Mouse (Mus musculus) thymus, adult 2 months (tissue): ENCODE results near the gene Olfr283. TPM values are rescaled to one million over a fixed set of nuclear protein-coding genes. Genes with fewer than 3 reads are reported as not detected.
"Not testable (repeated sequence)": the region's sequence is repeated elsewhere in the genome, so short reads cannot be mapped to it uniquely, and the experiment has no call there.

Experiments
- DNase-seq: peaks from one replicate; pipeline ENCODE4 v3.0.0; 2021
- H3K27ac ChIP-seq: fragments of 200-500 bp; 2 replicates; pipeline ENCODE4 v1.5.1; 2012; ENCODE audit warnings: low read length, control low read depth; ENCODE audit not compliant: control insufficient read depth, insufficient read depth
- H3K27me3 ChIP-seq: fragments of 200-500 bp; 2 replicates; pipeline ENCODE4 v1.6.1; 2012; ENCODE audit warnings: mild to moderate bottlenecking, low read length, moderate library complexity, mixed read lengths; ENCODE audit not compliant: control insufficient read depth, insufficient read depth
- H3K36me3 ChIP-seq: fragments of 200-500 bp; 2 replicates; pipeline ENCODE4 v1.6.1; 2012; ENCODE audit warnings: mild to moderate bottlenecking, low read length, moderate library complexity; ENCODE audit not compliant: control insufficient read depth, insufficient read depth
- H3K4me1 ChIP-seq: fragments of 200-500 bp; replicated peaks from 2 replicates; pipeline ENCODE4 v1.6.1; 2012; ENCODE audit warnings: low read length; ENCODE audit not compliant: control insufficient read depth, insufficient read depth
- H3K4me3 ChIP-seq: fragments of 200-500 bp; 2 replicates; pipeline ENCODE4 v1.5.1; 2012; ENCODE audit warnings: mild to moderate bottlenecking, low read length, control low read depth, moderate library complexity; ENCODE audit not compliant: control insufficient read depth, insufficient read depth
- CTCF ChIP-seq: fragments of 200-500 bp; IDR thresholded peaks from 2 replicates; pipeline ENCODE4 v1.5.1; 2012; ENCODE audit warnings: mild to moderate bottlenecking, control low read depth, low read length, moderate library complexity, borderline replicate concordance; ENCODE audit not compliant: control insufficient read depth, poor library complexity, insufficient read depth; ENCODE audit errors: extremely low read depth
- POLR2A ChIP-seq: fragments of 200-500 bp; IDR thresholded peaks from 2 replicates; pipeline ENCODE4 v1.6.1; 2012; ENCODE audit warnings: mild to moderate bottlenecking, low read length, control low read depth, moderate library complexity; ENCODE audit not compliant: control insufficient read depth, poor library complexity, insufficient read depth; ENCODE audit errors: extremely low read depth
- WGBS: fragments of 180-500 bp; shearing (Covaris S2); methylation state at CpG from one replicate; pipeline ENCODE4 v1.1.7; 2018; 5-methylcytosine and 5-hydroxymethylcytosine counted together
- polyA plus RNA-seq: library from polyadenylated mRNA; depleted of rRNA; stranded (reverse); fragments of >200 nt; gene quantifications from 2 replicates; pipeline ENCODE4 v1.2.3, GENCODE M21; 2012; rRNA removed

Gene Olfr283
- not detected in 2 replicates for polyA plus RNA-seq

DNA sequence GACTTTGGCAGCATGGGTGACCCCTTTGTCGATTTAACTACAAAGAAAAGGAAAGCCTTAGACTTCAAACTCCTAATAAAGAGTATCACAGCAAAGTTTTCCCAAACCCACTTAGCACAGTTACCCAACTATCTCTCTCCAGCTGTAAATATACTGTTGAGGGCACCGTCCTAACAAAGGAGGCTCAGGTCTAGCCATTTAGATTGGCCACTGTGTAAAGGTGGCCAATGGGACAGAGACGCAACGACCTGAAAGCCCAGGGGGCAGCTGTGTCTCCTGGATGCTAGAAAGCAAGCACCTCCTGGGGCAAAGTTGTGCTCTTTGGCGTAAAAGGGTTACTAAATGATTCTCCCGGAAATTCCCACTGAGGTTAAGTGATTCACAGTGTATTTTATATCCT, at the start of gene Olfr283:
Gene Olfr283, minus strand, starts transcription at position 101 of the 400 bp plus-strand sequence.
- WGBS, result 89% methylated on average over 6 of the region's 6 CpGs
- TF ChIP-seq CTCF, result no peak
- TF ChIP-seq POLR2A, result no peak
- no peak for DNase-seq
- H3K27ac ChIP-seq, result no peak within 1 kb of the TSS
- H3K4me1 ChIP-seq, result no peaks in the 10 kb centered on the region
- no peaks in the 10 kb centered on the region for H3K27me3 ChIP-seq
- H3K4me3 ChIP-seq, result no peak within 1 kb of the TSS
- no peaks in the 10 kb centered on the region for H3K36me3 ChIP-seq

DNA sequence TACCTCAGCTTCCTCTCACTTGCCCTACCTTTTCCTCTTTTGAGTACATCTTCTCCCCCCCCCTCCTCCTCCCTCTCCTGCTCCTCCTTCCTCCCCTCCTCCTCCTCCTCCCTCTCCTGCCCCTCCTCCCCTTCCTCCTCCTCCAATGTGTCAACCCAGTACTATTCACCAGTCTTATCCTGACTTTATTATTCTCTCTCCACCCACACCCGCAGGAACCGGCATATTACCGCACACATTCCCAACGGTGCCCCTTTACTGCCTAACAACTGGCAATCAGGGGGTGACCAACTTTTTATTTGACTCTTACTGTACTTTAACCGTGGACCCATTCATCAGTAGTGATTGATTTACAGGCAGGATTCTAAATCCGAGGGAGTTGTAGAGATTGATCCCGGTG, 44.4 kb upstream of the Olfr283 start:
- no peak for DNase-seq
- H3K36me3 ChIP-seq, result no peaks in the 10 kb centered on the region
- no peak for TF ChIP-seq POLR2A
- no peak for TF ChIP-seq CTCF
- H3K4me1 ChIP-seq, result no peaks in the 10 kb centered on the region
- H3K27ac ChIP-seq, result no peak overlapping the region
- H3K27me3 ChIP-seq, result no peaks in the 10 kb centered on the region
- WGBS, result 87% methylated on average over 7 of the region's 7 CpGs
- no peak overlapping the region for H3K4me3 ChIP-seq

DNA sequence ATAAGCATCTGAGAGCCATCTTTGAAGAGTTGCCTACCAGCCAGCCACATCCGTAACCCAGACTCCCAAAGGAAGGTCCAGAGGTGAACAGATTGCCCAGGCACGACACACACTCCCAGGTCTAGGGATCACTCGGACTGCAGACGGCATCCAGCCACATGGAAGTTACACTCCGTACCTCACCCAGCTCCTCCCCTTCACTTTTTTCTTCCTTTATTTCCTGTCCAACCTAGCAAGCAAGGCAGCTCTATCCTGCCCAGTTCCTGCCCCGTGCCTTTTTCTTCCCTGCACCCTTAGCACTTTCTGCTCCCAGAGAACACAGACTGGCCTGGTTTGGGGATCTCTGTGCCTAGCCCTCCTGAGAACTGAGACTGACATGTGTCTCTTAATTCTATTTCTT, 44.0 kb upstream of the Olfr283 start:
- Histone ChIP-seq H3K4me3 (no peak overlapping the region), H3K27ac (no peak overlapping the region), H3K4me1 (no peaks in the 10 kb centered on the region), H3K27me3 (no peaks in the 10 kb centered on the region), H3K36me3 (no peaks in the 10 kb centered on the region)
- DNase-seq, result no peak
- TF ChIP-seq CTCF (no peak), POLR2A (no peak)
- WGBS, result 42% methylated on average over 6 of the region's 6 CpGs

DNA sequence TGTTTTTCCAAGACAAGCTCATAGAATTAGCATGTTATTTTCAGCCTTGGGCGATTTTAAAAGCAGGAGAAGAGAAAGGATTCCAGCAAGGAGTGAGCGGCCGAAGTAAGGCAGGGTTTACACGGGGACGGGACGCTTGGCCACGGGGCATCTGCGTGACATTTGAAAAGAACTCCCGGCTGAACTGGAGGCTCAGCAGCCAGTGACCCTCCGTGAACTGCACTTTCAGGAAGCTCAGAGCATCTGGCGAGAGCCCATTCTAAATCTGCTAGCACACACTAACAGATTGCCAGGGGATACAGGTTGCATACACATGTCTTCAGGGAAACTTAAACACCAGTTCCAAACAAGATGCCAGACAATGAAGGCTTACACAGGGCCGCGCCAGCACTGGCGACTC, 43.6 kb upstream of the Olfr283 start:
- 72% methylated on average over 14 of the region's 14 CpGs for WGBS
- DNase-seq, result no peak
- TF ChIP-seq POLR2A (no peak), CTCF (no peak)

DNA sequence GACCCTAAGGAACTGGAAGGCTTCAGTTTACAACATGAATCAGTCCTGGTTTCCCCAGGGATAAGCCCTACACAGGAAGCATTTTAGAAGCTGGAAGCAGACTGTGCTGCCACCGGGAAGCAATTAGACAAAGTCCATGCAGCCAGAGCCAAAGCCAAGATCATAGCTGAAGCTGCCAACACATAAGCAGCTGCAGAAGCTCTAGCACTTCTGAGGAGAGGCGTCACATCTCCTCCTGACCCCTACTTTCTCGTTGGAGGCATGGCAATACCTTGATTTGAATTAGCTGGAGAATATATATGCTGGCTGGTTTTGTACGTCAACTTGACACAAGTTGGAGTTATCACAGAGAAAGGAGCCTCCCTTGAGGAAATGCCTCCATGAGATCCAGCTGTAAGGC, 40.2 kb upstream of the Olfr283 start:
- 81% methylated on average over 4 of the region's 4 CpGs for WGBS
- Histone ChIP-seq H3K27me3 (no peaks in the 10 kb centered on the region), H3K4me3 (no peak overlapping the region), H3K4me1 (no peaks in the 10 kb centered on the region), H3K27ac (no peak overlapping the region), H3K36me3 (no peaks in the 10 kb centered on the region)
- no peak for DNase-seq
- TF ChIP-seq POLR2A (no peak), CTCF (no peak)

More for the DNA sequence above, 43.6 kb upstream of the Olfr283 start:
- no peak overlapping the region for H3K27ac ChIP-seq
- H3K36me3 ChIP-seq, result no peaks in the 10 kb centered on the region
- no peaks in the 10 kb centered on the region for H3K4me1 ChIP-seq
- H3K4me3 ChIP-seq, result no peak overlapping the region
- H3K27me3 ChIP-seq, result no peaks in the 10 kb centered on the region

DNA sequence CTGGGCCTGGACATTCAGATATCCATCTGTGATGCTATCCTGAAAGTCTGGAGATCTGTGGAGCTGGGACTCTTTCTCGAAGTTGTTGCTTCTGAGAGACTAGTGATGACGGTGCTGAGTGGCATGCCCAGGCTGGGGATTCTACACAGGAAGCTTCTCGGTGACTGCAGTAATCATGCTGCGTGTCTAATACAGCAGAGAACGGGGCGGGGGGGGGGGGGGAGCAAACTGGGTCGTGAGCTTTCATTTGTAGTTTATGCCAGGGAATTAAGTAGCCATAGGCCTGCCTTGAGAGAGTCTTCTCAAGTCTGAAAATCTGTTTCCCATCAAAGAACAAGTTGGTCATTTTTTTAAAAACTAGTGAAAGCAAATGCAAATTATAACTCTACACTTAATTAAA, 37.4 kb upstream of the Olfr283 start:
- Histone ChIP-seq H3K27ac (no peak overlapping the region), H3K27me3 (no peaks in the 10 kb centered on the region), H3K4me3 (no peak overlapping the region), H3K4me1 (no peaks in the 10 kb centered on the region), H3K36me3 (no peaks in the 10 kb centered on the region)
- no peak for TF ChIP-seq CTCF
- no peak for TF ChIP-seq POLR2A
- WGBS, result 77% methylated on average over 7 of the region's 7 CpGs
- no peak for DNase-seq

DNA sequence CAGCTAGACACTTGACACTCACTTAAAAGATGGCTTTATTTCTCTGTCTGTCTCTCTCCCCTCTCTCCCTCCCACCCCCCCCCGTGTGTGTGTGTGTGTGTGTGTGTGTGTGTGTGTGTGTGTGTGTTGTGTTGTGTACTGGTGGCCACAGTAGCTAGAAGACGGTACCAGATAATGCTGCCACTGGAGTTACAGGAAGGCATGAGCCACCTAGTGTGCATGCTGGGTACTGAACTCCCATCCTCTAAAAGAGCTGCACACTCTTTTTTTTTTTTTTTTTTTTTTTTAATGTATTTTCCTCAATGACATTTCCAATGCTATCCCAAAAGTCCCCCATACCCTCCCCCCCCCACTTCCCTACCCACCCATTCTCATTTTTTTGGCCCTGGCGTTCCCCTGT, 36.5 kb upstream of the Olfr283 start:
- not testable (repeated sequence) for H3K27ac ChIP-seq, H3K27me3 ChIP-seq, H3K4me1 ChIP-seq, H3K4me3 ChIP-seq, H3K36me3 ChIP-seq
- DNase-seq, result peak; percentile 8
- 46% methylated on average over 3 of the region's 3 CpGs for WGBS

DNA sequence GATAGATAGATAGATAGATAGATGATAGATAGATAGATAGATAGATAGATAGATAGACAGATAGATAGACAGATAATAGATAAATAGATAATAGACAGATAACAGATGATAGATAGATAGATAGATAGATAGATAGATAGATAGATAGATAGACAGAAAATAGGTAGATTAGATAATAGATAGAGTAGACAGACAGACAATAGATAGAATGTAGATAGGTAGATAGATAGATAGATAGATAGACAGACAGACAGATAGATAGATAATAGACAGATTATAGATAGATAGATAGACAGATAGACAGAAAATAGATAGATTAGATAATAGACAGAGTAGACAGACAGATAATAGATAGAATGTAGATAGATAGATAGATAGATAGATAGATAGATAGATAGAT, 36.1 kb upstream of the Olfr283 start:
- DNase-seq, H3K4me3 ChIP-seq, H3K4me1 ChIP-seq, H3K36me3 ChIP-seq, H3K27ac ChIP-seq, H3K27me3 ChIP-seq: not testable (repeated sequence)
